Mouse (Mus musculus): ENCODE data around the gene Zc3h18. TPM values are rescaled to one million over a fixed set of nuclear protein-coding genes. Genes with fewer than 3 reads are reported as not detected.

The Zc3h18 gene
- polyA plus RNA-seq, 1 experiment from 2014 or later, result 40.5 TPM

GRCm38 (mm10) chr8:122335638-122336250, 40.7 kb upstream of the Zc3h18 start:
- peak overlapping the region; percentile 57 for H3K9ac ChIP-seq (ENCODE audit: low read depth, low read length)
- WGBS, result 34% methylated on average over 57 of the region's 57 CpGs
- H3K4me1 ChIP-seq (ENCODE audit: control insufficient read depth, insufficient read depth, low read length), result peaks cover 18% of the 10 kb centered on the region
- H3K36me3 ChIP-seq (ENCODE audit: control insufficient read depth, insufficient read depth, low read length), result peaks cover 35% of the 10 kb centered on the region
- H3K27me3 ChIP-seq (replicated peaks; ENCODE audit: control insufficient read depth, insufficient read depth, low read length), result peaks cover 14% of the 10 kb centered on the region
- peak; percentile 7; the same call in 1 of the 2 replicates for ATAC-seq
- peak overlapping the region; percentile 78 for H3K4me2 ChIP-seq (ENCODE audit: low read depth, low read length)
- peak overlapping the region; percentile 51 for H3K4me3 ChIP-seq (ENCODE audit: low read length)
- no peak overlapping the region for H3K27ac ChIP-seq (ENCODE audit: low read length)
- no peaks in the 10 kb centered on the region; the same call in 1 of the 2 replicates for H3K9me3 ChIP-seq (ENCODE audit: control insufficient read depth, low read length)

GRCm38 (mm10) chr8:122336251-122336910, 40.0 kb upstream of the Zc3h18 start:
- H3K9me3 ChIP-seq (ENCODE audit: control insufficient read depth, low read length), result no peaks in the 10 kb centered on the region; the same call in 1 of the 2 replicates
- peaks cover 35% of the 10 kb centered on the region for H3K36me3 ChIP-seq (ENCODE audit: control insufficient read depth, insufficient read depth, low read length)
- H3K4me2 ChIP-seq (ENCODE audit: low read depth, low read length), result peak overlapping the region; percentile 78
- 31% methylated on average over 81 of the region's 81 CpGs for WGBS
- peak overlapping the region; percentile 51 for H3K4me3 ChIP-seq (ENCODE audit: low read length)
- peak; percentile 17 for ATAC-seq
- H3K4me1 ChIP-seq (ENCODE audit: control insufficient read depth, insufficient read depth, low read length), result peaks cover 12% of the 10 kb centered on the region
- H3K27me3 ChIP-seq (replicated peaks; ENCODE audit: control insufficient read depth, insufficient read depth, low read length), result peaks cover 14% of the 10 kb centered on the region
- H3K9ac ChIP-seq (ENCODE audit: low read depth, low read length), result peak overlapping the region; percentile 57
- no peak overlapping the region for H3K27ac ChIP-seq (ENCODE audit: low read length)

- Histone ChIP-seq H3K4me3 (ENCODE audit: low read length) (no peak overlapping the region), H3K4me1 (ENCODE audit: control insufficient read depth, insufficient read depth, low read length) (peaks cover 26% of the 10 kb centered on the region), H3K27me3 (replicated peaks; ENCODE audit: control insufficient read depth, insufficient read depth, low read length) (peaks cover 18% of the 10 kb centered on the region), H3K9ac (ENCODE audit: low read depth, low read length) (no peak overlapping the region), H3K4me2 (ENCODE audit: low read depth, low read length) (no peak overlapping the region), H3K9me3 (ENCODE audit: control insufficient read depth, low read length) (no peaks in the 10 kb centered on the region; the same call in 1 of the 2 replicates), H3K27ac (ENCODE audit: low read length) (no peak overlapping the region), H3K36me3 (ENCODE audit: control insufficient read depth, insufficient read depth, low read length) (peaks cover 32% of the 10 kb centered on the region)
- ATAC-seq, result no peak
- 54% methylated on average over 6 of the region's 6 CpGs for WGBS
These were observed 37.6 kb upstream of the Zc3h18 start for GRCm38 (mm10) chr8:122338852-122339251.

GRCm38 (mm10) chr8:122340761-122341160, 35.6 kb upstream of the Zc3h18 start:
- Histone ChIP-seq H3K4me1 (ENCODE audit: control insufficient read depth, insufficient read depth, low read length) (peaks cover 27% of the 10 kb centered on the region), H3K27me3 (replicated peaks; ENCODE audit: control insufficient read depth, insufficient read depth, low read length) (peaks cover 13% of the 10 kb centered on the region), H3K4me2 (ENCODE audit: low read depth, low read length) (no peak overlapping the region), H3K36me3 (ENCODE audit: control insufficient read depth, insufficient read depth, low read length) (peaks cover 13% of the 10 kb centered on the region), H3K9me3 (ENCODE audit: control insufficient read depth, low read length) (no peaks in the 10 kb centered on the region; the same call in 1 of the 2 replicates), H3K4me3 (ENCODE audit: low read length) (no peak overlapping the region), H3K27ac (ENCODE audit: low read length) (no peak overlapping the region), H3K9ac (ENCODE audit: low read depth, low read length) (no peak overlapping the region)
- 81% methylated on average over 3 of the region's 3 CpGs for WGBS
- ATAC-seq, result no peak

- no peak overlapping the region for H3K4me3 ChIP-seq (ENCODE audit: low read length)
- no peaks in the 10 kb centered on the region for H3K9me3 ChIP-seq (ENCODE audit: control insufficient read depth, low read length)
- 0 out of 2 replicates have a peak, but pooled peaks have one; percentile 11 for ATAC-seq
- no peak overlapping the region for H3K27ac ChIP-seq (ENCODE audit: low read length)
- peaks cover 7% of the 10 kb centered on the region; the same call in 1 of the 2 replicates for H3K27me3 ChIP-seq (replicated peaks; ENCODE audit: control insufficient read depth, insufficient read depth, low read length)
- H3K4me1 ChIP-seq (ENCODE audit: control insufficient read depth, insufficient read depth, low read length), result peaks cover 22% of the 10 kb centered on the region
- peaks cover 4% of the 10 kb centered on the region; the same call in 1 of the 2 replicates for H3K36me3 ChIP-seq (ENCODE audit: control insufficient read depth, insufficient read depth, low read length)
- WGBS, result 76% methylated on average over 6 of the region's 6 CpGs
- H3K9ac ChIP-seq (ENCODE audit: low read depth, low read length), result no peak overlapping the region
- H3K4me2 ChIP-seq (ENCODE audit: low read depth, low read length), result no peak overlapping the region
These were observed 34.6 kb upstream of the Zc3h18 start for GRCm38 (mm10) chr8:122341790-122342189.

GRCm38 (mm10) chr8:122342362-122342761, 34.0 kb upstream of the Zc3h18 start:
- no peak overlapping the region for H3K4me3 ChIP-seq (ENCODE audit: low read length)
- WGBS, result 32% methylated on average over 5 of the region's 5 CpGs
- H3K4me1 ChIP-seq (ENCODE audit: control insufficient read depth, insufficient read depth, low read length), result peaks cover 22% of the 10 kb centered on the region
- peaks cover 4% of the 10 kb centered on the region; the same call in 1 of the 2 replicates for H3K27me3 ChIP-seq (replicated peaks; ENCODE audit: control insufficient read depth, insufficient read depth, low read length)
- H3K4me2 ChIP-seq (ENCODE audit: low read depth, low read length), result no peak overlapping the region
- no peaks in the 10 kb centered on the region for H3K9me3 ChIP-seq (ENCODE audit: control insufficient read depth, low read length)
- H3K27ac ChIP-seq (ENCODE audit: low read length), result no peak overlapping the region
- no peak for ATAC-seq
- no peak overlapping the region for H3K9ac ChIP-seq (ENCODE audit: low read depth, low read length)
- H3K36me3 ChIP-seq (ENCODE audit: control insufficient read depth, insufficient read depth, low read length), result no peaks in the 10 kb centered on the region; the same call in 1 of the 2 replicates

- no peaks in the 10 kb centered on the region for H3K36me3 ChIP-seq (ENCODE audit: control insufficient read depth, insufficient read depth, low read length)
- ATAC-seq, result peak; percentile 16
- H3K4me3 ChIP-seq (ENCODE audit: low read length), result no peak overlapping the region
- H3K27ac ChIP-seq (ENCODE audit: low read length), result no peak overlapping the region
- H3K4me1 ChIP-seq (ENCODE audit: control insufficient read depth, insufficient read depth, low read length), result peaks cover 22% of the 10 kb centered on the region
- H3K27me3 ChIP-seq (replicated peaks; ENCODE audit: control insufficient read depth, insufficient read depth, low read length), result peaks cover 4% of the 10 kb centered on the region; the same call in 1 of the 2 replicates
- H3K9me3 ChIP-seq (ENCODE audit: control insufficient read depth, low read length), result no peaks in the 10 kb centered on the region
- WGBS, result 1% methylated on average over 9 of the region's 9 CpGs
- H3K4me2 ChIP-seq (ENCODE audit: low read depth, low read length), result peak overlapping the region; percentile 53
- peak overlapping the region; percentile 50; the same call in 1 of the 2 replicates for H3K9ac ChIP-seq (ENCODE audit: low read depth, low read length)
These were observed 33.6 kb upstream of the Zc3h18 start for GRCm38 (mm10) chr8:122342806-122343209.

- Histone ChIP-seq H3K36me3 (ENCODE audit: control insufficient read depth, insufficient read depth, low read length) (no peaks in the 10 kb centered on the region), H3K4me2 (ENCODE audit: low read depth, low read length) (peak overlapping the region; percentile 53), H3K4me1 (ENCODE audit: control insufficient read depth, insufficient read depth, low read length) (peaks cover 22% of the 10 kb centered on the region), H3K27me3 (replicated peaks; ENCODE audit: control insufficient read depth, insufficient read depth, low read length) (0 out of 2 replicates have a peak, but pooled peaks cover 4% of the 10 kb centered on the region), H3K9me3 (ENCODE audit: control insufficient read depth, low read length) (no peaks in the 10 kb centered on the region), H3K9ac (ENCODE audit: low read depth, low read length) (peak overlapping the region; percentile 50; the same call in 1 of the 2 replicates), H3K4me3 (ENCODE audit: low read length) (peak overlapping the region; percentile 29), H3K27ac (ENCODE audit: low read length) (no peak overlapping the region)
- WGBS, result 7% methylated on average over 11 of the region's 11 CpGs
- ATAC-seq, result no peak
These were observed 33.1 kb upstream of the Zc3h18 start for GRCm38 (mm10) chr8:122343341-122343740.

GRCm38 (mm10) chr8:122343758-122344157, 32.7 kb upstream of the Zc3h18 start:
- H3K27me3 ChIP-seq (replicated peaks; ENCODE audit: control insufficient read depth, insufficient read depth, low read length), result 0 out of 2 replicates have a peak, but pooled peaks cover 4% of the 10 kb centered on the region
- H3K9me3 ChIP-seq (ENCODE audit: control insufficient read depth, low read length), result no peaks in the 10 kb centered on the region
- H3K4me3 ChIP-seq (ENCODE audit: low read length), result peak overlapping the region; percentile 29
- no peak overlapping the region for H3K27ac ChIP-seq (ENCODE audit: low read length)
- ATAC-seq, result peak; percentile 17; the same call in 1 of the 2 replicates
- H3K4me2 ChIP-seq (ENCODE audit: low read depth, low read length), result peak overlapping the region; percentile 53
- under 1% methylated on average over 14 of the region's 14 CpGs for WGBS
- peaks cover 22% of the 10 kb centered on the region for H3K4me1 ChIP-seq (ENCODE audit: control insufficient read depth, insufficient read depth, low read length)
- peak overlapping the region; percentile 50; the same call in 1 of the 2 replicates for H3K9ac ChIP-seq (ENCODE audit: low read depth, low read length)
- H3K36me3 ChIP-seq (ENCODE audit: control insufficient read depth, insufficient read depth, low read length), result no peaks in the 10 kb centered on the region

Measured in intestine, embryonic 16.5 days (tissue).